13 mouse cellular contexts compared by ENCODE assay signal in genomic region chr8:8985395-8985794, GRCm38 (mm10).
DNase-seq lines count a peak whose midpoint lies in the region; ATAC-seq and TF ChIP-seq lines count a peak whose summit lies in the region.
"Had no signal": no experiment of that assay in that cellular context is flagged by ENCODE, and none has a peak within 500 bp of the region (broad histone marks: within the 10 kb centered on the region; RNA-seq: fewer than 3 reads in every experiment).

No protein-coding gene starts in this region.

- 87% methylated on average over 13 of the region's 13 CpGs for WGBS in hindbrain, embryonic 10.5 days
- WGBS in hindbrain, embryonic 14.5 days = 84% methylated on average over 13 of the region's 13 CpGs
- 79% methylated on average over 13 of the region's 13 CpGs for WGBS in midbrain, embryonic 15.5 days
- 87% methylated on average over 13 of the region's 13 CpGs for WGBS in midbrain, embryonic 10.5 days

- DNase-seq in hindbrain, embryonic 10.5 days (ENCODE audit: low spot score) = no peak
- no peak for DNase-seq in hindbrain, embryonic 14.5 days (ENCODE audit: low spot score)
- DNase-seq in midbrain, embryonic 10.5 days (ENCODE audit: low spot score) = no peak
- no peak for DNase-seq in Patski (ENCODE audit: low read depth, low spot score)
- no peak for DNase-seq in adrenal gland, adult (ENCODE audit: inconsistent age in 2 of 2, low spot score in 1 of 2)
- no peak for DNase-seq in right cerebral cortex, adult 2 months (ENCODE audit: low spot score in 2 of 2)
- DNase-seq: cerebellum, adult 8-10 months had no signal

- no peak for ATAC-seq in hindbrain, embryonic 14.5 days (ENCODE audit: low FRiP score)
- peak; percentile 25; the same call in 1 of the 2 replicates for ATAC-seq in midbrain, embryonic 15.5 days (replicated peaks)
- ATAC-seq in Patski = no peak
- ATAC-seq in megakaryocyte-erythroid progenitor cell, adult 5-6 weeks (replicated peaks; ENCODE audit: low FRiP score, low TSS enrichment, poor library complexity, severe bottlenecking) = peak; percentile 71

- CTCF ChIA-PET in Patski (lab: Charles Lee) = interaction anchor here (1.2 to 1.5 kb wide), 2 partner anchors 7 to 13 kb away, joined by 3 to 4 read pairs; no protein-coding TSS in a partner anchor

- H3K9ac ChIP-seq in hindbrain, embryonic 14.5 days = no peak overlapping the region
- no peak overlapping the region for H3K9ac ChIP-seq in midbrain, embryonic 15.5 days
- H3K9ac ChIP-seq: embryonic facial prominence, embryonic 15.5 days; heart, embryonic 15.5 days; limb, embryonic 12.5 days; stomach, embryonic 15.5 days had no signal

- H3K4me2 ChIP-seq in hindbrain, embryonic 14.5 days (replicated peaks) = no peak overlapping the region
- H3K4me2 ChIP-seq in midbrain, embryonic 15.5 days = no peak overlapping the region
- H3K4me2 ChIP-seq: embryonic facial prominence, embryonic 15.5 days; stomach, embryonic 15.5 days had no signal

- H3K36me3 ChIP-seq in hindbrain, embryonic 10.5 days = no peaks in the 10 kb centered on the region
- H3K36me3 ChIP-seq in hindbrain, embryonic 14.5 days (replicated peaks; ENCODE audit: control insufficient read depth, insufficient read depth) = no peaks in the 10 kb centered on the region
- H3K36me3 ChIP-seq in midbrain, embryonic 15.5 days (replicated peaks) = no peaks in the 10 kb centered on the region
- no peaks in the 10 kb centered on the region for H3K36me3 ChIP-seq in midbrain, embryonic 10.5 days
- H3K36me3 ChIP-seq: embryonic facial prominence, embryonic 15.5 days; heart, embryonic 15.5 days; limb, embryonic 12.5 days; stomach, embryonic 15.5 days had no signal

- H3K9me3 ChIP-seq in hindbrain, embryonic 10.5 days = peaks cover 7% of the 10 kb centered on the region; the same call in 1 of the 2 replicates
- no peaks in the 10 kb centered on the region for H3K9me3 ChIP-seq in hindbrain, embryonic 14.5 days (ENCODE audit: control insufficient read depth, low read length)
- H3K9me3 ChIP-seq in midbrain, embryonic 15.5 days = no peaks in the 10 kb centered on the region
- 0 out of 2 replicates have a peak, but pooled peaks cover 9% of the 10 kb centered on the region for H3K9me3 ChIP-seq in midbrain, embryonic 10.5 days (replicated peaks)
- H3K9me3 ChIP-seq: embryonic facial prominence, embryonic 15.5 days; heart, embryonic 15.5 days; limb, embryonic 12.5 days; stomach, embryonic 15.5 days had no signal

- peaks cover 28% of the 10 kb centered on the region for H3K4me1 ChIP-seq in hindbrain, embryonic 10.5 days (replicated peaks)
- H3K4me1 ChIP-seq in hindbrain, embryonic 14.5 days (replicated peaks; ENCODE audit: control insufficient read depth, insufficient read depth, low read length) = peaks cover 4% of the 10 kb centered on the region
- peaks cover 14% of the 10 kb centered on the region for H3K4me1 ChIP-seq in midbrain, embryonic 15.5 days
- peaks cover 23% of the 10 kb centered on the region for H3K4me1 ChIP-seq in midbrain, embryonic 10.5 days

- POLR2A ChIA-PET in Patski (lab: Charles Lee) = no interaction called here

- peak overlapping the region; percentile 50; the same call in 1 of the 2 replicates for H3K27ac ChIP-seq in hindbrain, embryonic 10.5 days
- H3K27ac ChIP-seq in hindbrain, embryonic 14.5 days = no peak overlapping the region
- H3K27ac ChIP-seq in midbrain, embryonic 15.5 days = no peak overlapping the region
- H3K27ac ChIP-seq in midbrain, embryonic 10.5 days (replicated peaks) = no peak overlapping the region
- H3K27ac ChIP-seq: embryonic facial prominence, embryonic 15.5 days; heart, embryonic 15.5 days; limb, embryonic 12.5 days; stomach, embryonic 15.5 days had no signal

- H3K4me3 ChIP-seq in hindbrain, embryonic 10.5 days = no peak overlapping the region
- no peak overlapping the region for H3K4me3 ChIP-seq in hindbrain, embryonic 14.5 days (replicated peaks; ENCODE audit: low read length)
- H3K4me3 ChIP-seq in midbrain, embryonic 15.5 days = no peak overlapping the region
- no peak overlapping the region for H3K4me3 ChIP-seq in midbrain, embryonic 10.5 days
- H3K4me3 ChIP-seq: embryonic facial prominence, embryonic 15.5 days; heart, embryonic 15.5 days; limb, embryonic 12.5 days; stomach, embryonic 15.5 days had no signal

- peak; percentile 20 for TF ChIP-seq CTCF in Patski (IDR thresholded peaks at IDR 0.05)

- peaks cover 6% of the 10 kb centered on the region; the same call in 1 of the 2 replicates for H3K27me3 ChIP-seq in hindbrain, embryonic 10.5 days (ENCODE audit: insufficient read depth, poor library complexity, severe bottlenecking)
- no peaks in the 10 kb centered on the region for H3K27me3 ChIP-seq in hindbrain, embryonic 14.5 days (ENCODE audit: control insufficient read depth, insufficient read depth, low read length)
- peaks cover under 1% of the 10 kb centered on the region; the same call in 1 of the 2 replicates for H3K27me3 ChIP-seq in midbrain, embryonic 15.5 days (replicated peaks)
- H3K27me3 ChIP-seq in midbrain, embryonic 10.5 days (ENCODE audit: low read depth, poor library complexity, severe bottlenecking) = peaks cover 59% of the 10 kb centered on the region
- no peaks in the 10 kb centered on the region for H3K27me3 ChIP-seq in Patski
- H3K27me3 ChIP-seq: embryonic facial prominence, embryonic 15.5 days; heart, embryonic 15.5 days; limb, embryonic 12.5 days; stomach, embryonic 15.5 days had no signal

- in situ Hi-C loops in Patski (cut with MboI; ENCODE audit: low pct_unique_long_range_greater_than_20kb) = loop anchor here (25.0 kb wide), 1 partner anchor 723 kb away; no protein-coding TSS in a partner anchor

Comparison
In these comparisons a context has a peak if more than half of its experiments do, and no peak if none do; other contexts are left out.
1. ATAC-seq: peak in midbrain, embryonic 15.5 days (single experiment) and megakaryocyte-erythroid progenitor cell, adult 5-6 weeks (single experiment); none in hindbrain, embryonic 14.5 days (single experiment) and Patski (single experiment).